In genomic region chr2:180700457-180700856, GRCm38 (mm10) we compare ENCODE assay signal across 9 mouse cellular contexts. TPM values are rescaled to one million over a fixed set of nuclear protein-coding genes. Genes with fewer than 3 reads are reported as not detected.
A peak's percentile ranks its signal among the peaks of the same experiment; 100 is the strongest.
DNase-seq lines count a peak whose midpoint lies in the region; ATAC-seq and TF ChIP-seq lines count a peak whose summit lies in the region.
"Had no signal": no experiment of that assay in that cellular context is flagged by ENCODE, and none has a peak within 500 bp of the region (broad histone marks: within the 10 kb centered on the region; RNA-seq: fewer than 3 reads in every experiment).

No protein-coding gene starts in this region.

- TF ChIP-seq EP300 in stomach, postnatal 0 days (optimal IDR thresholded peaks at IDR 0.05): no peak

- 82% methylated on average over 5 of the region's 5 CpGs for WGBS in neural tube, embryonic 11.5 days
- WGBS in forebrain, postnatal 0 days: 73% methylated on average over 5 of the region's 5 CpGs
- WGBS in limb, embryonic 14.5 days: 77% methylated on average over 5 of the region's 5 CpGs
- WGBS in stomach, postnatal 0 days: 53% methylated on average over 5 of the region's 5 CpGs

- TF ChIP-seq POLR2A in limb, embryonic 14.5 days (IDR thresholded peaks at IDR 0.05; ENCODE audit: borderline replicate concordance, extremely low read depth, insufficient read depth, insufficient read length): no peak

- peaks cover 19% of the 10 kb centered on the region for H3K4me1 ChIP-seq in neural tube, embryonic 11.5 days (ENCODE audit: control insufficient read depth, insufficient read depth, low read length)
- H3K4me1 ChIP-seq in forebrain, postnatal 0 days (ENCODE audit: insufficient read depth): peaks cover 22% of the 10 kb centered on the region
- peaks cover 25% of the 10 kb centered on the region for H3K4me1 ChIP-seq in limb, embryonic 14.5 days (ENCODE audit: control insufficient read depth, insufficient read depth, low read length)
- 0 out of 2 replicates have a peak, but pooled peaks cover 8% of the 10 kb centered on the region for H3K4me1 ChIP-seq in stomach, postnatal 0 days (replicated peaks; ENCODE audit: control insufficient read depth, insufficient read depth)

- peak overlapping the region; percentile 93 for H3K4me2 ChIP-seq in neural tube, embryonic 11.5 days (ENCODE audit: low read depth)
- H3K4me2 ChIP-seq in forebrain, postnatal 0 days (ENCODE audit: low read depth): peak overlapping the region; percentile 84
- H3K4me2 ChIP-seq in limb, embryonic 14.5 days (replicated peaks; ENCODE audit: low read depth, low read length, severe bottlenecking): peak overlapping the region; percentile 94
- H3K4me2 ChIP-seq in stomach, postnatal 0 days (replicated peaks; ENCODE audit: low read depth): peak overlapping the region; percentile 82

- no peak overlapping the region for H3K27ac ChIP-seq in neural tube, embryonic 11.5 days (ENCODE audit: low read depth, low read length)
- no peak overlapping the region for H3K27ac ChIP-seq in forebrain, postnatal 0 days (ENCODE audit: low read depth, low read length)
- no peak overlapping the region for H3K27ac ChIP-seq in limb, embryonic 14.5 days (replicated peaks; ENCODE audit: low read depth, low read length)
- peak overlapping the region; percentile 98; the same call in 1 of the 2 replicates for H3K27ac ChIP-seq in stomach, postnatal 0 days (replicated peaks)

- no peak for ATAC-seq in neural tube, embryonic 11.5 days (ENCODE audit: insufficient read depth, low FRiP score, low TSS enrichment)
- no peak for ATAC-seq in forebrain, postnatal 0 days
- no peak for ATAC-seq in limb, embryonic 14.5 days (ENCODE audit: low FRiP score, low read depth)
- ATAC-seq in stomach, postnatal 0 days (ENCODE audit: low FRiP score, low TSS enrichment): no peak; the same call in 1 of the 2 replicates

- H3K9me3 ChIP-seq in neural tube, embryonic 11.5 days (ENCODE audit: control insufficient read depth, low read length): no peaks in the 10 kb centered on the region
- H3K9me3 ChIP-seq in forebrain, postnatal 0 days (ENCODE audit: low read length): no peaks in the 10 kb centered on the region
- no peaks in the 10 kb centered on the region for H3K9me3 ChIP-seq in limb, embryonic 14.5 days (ENCODE audit: control insufficient read depth, low read length)
- H3K9me3 ChIP-seq in stomach, postnatal 0 days (ENCODE audit: control insufficient read depth, low read length): no peaks in the 10 kb centered on the region

- H3K9ac ChIP-seq in neural tube, embryonic 11.5 days (ENCODE audit: low read length): 0 out of 2 replicates have a peak overlapping the region, but pooled peaks have one; percentile 15
- H3K9ac ChIP-seq in forebrain, postnatal 0 days: peak overlapping the region; percentile 98; the same call in 1 of the 2 replicates
- H3K9ac ChIP-seq in limb, embryonic 14.5 days (ENCODE audit: low read depth, low read length, severe bottlenecking): peak overlapping the region; percentile 97
- H3K9ac ChIP-seq in stomach, postnatal 0 days (ENCODE audit: low read length): peak overlapping the region; percentile 99

- H3K27me3 ChIP-seq in neural tube, embryonic 11.5 days (ENCODE audit: control insufficient read depth, insufficient read depth, low read length): no peaks in the 10 kb centered on the region
- no peaks in the 10 kb centered on the region for H3K27me3 ChIP-seq in forebrain, postnatal 0 days (ENCODE audit: insufficient read depth, low read length)
- H3K27me3 ChIP-seq in limb, embryonic 14.5 days (ENCODE audit: control insufficient read depth, insufficient read depth, low read length): no peaks in the 10 kb centered on the region
- no peaks in the 10 kb centered on the region for H3K27me3 ChIP-seq in stomach, postnatal 0 days (ENCODE audit: control insufficient read depth, insufficient read depth, low read length)

- TF ChIP-seq CTCF in forebrain, postnatal 0 days (IDR thresholded peaks at IDR 0.05; ENCODE audit: low read depth): no peak
- no peak for TF ChIP-seq CTCF in stomach, postnatal 0 days (IDR thresholded peaks at IDR 0.05; ENCODE audit: low read depth)

- no peak for DNase-seq in neural tube, embryonic 11.5 days (ENCODE audit: low spot score)
- no peak for DNase-seq in neural tube, embryonic 10.5 days (ENCODE audit: extremely low spot score, low spot score)
- no peak for DNase-seq in forebrain, postnatal 0 days
- DNase-seq in limb, embryonic 14.5 days (ENCODE audit: low spot score): no peak
- DNase-seq in stomach, postnatal 0 days (ENCODE audit: low spot score): peak; percentile 27
- DNase-seq in gastrocnemius, postnatal 36 days: no peak
- DNase-seq in cerebellum, postnatal 10 days: no peak
- DNase-seq in urinary bladder, postnatal 25 days (ENCODE audit: low spot score): no peak
- DNase-seq: adrenal gland, postnatal 10 days had no signal

- no peaks in the 10 kb centered on the region for H3K36me3 ChIP-seq in neural tube, embryonic 11.5 days (ENCODE audit: control insufficient read depth, insufficient read depth, low read length)
- H3K36me3 ChIP-seq in forebrain, postnatal 0 days (ENCODE audit: insufficient read depth): no peaks in the 10 kb centered on the region
- no peaks in the 10 kb centered on the region for H3K36me3 ChIP-seq in limb, embryonic 14.5 days (ENCODE audit: control insufficient read depth, insufficient read depth, low read length)
- H3K36me3 ChIP-seq in stomach, postnatal 0 days (ENCODE audit: control insufficient read depth, insufficient read depth, low read length): no peaks in the 10 kb centered on the region

- intact Hi-C loops in gastrocnemius, postnatal 36 days (cut with DNase I): no loop called here

- H3K4me3 ChIP-seq in neural tube, embryonic 11.5 days (ENCODE audit: low read depth, low read length): peak overlapping the region; percentile 90
- H3K4me3 ChIP-seq in forebrain, postnatal 0 days (ENCODE audit: low read depth, low read length): peak overlapping the region; percentile 72
- H3K4me3 ChIP-seq in limb, embryonic 14.5 days (replicated peaks; ENCODE audit: low read length): peak overlapping the region; percentile 93
- peak overlapping the region; percentile 92 for H3K4me3 ChIP-seq in stomach, postnatal 0 days (ENCODE audit: low read depth, low read length)

RNA-seq across cellular contexts. Expression of gene Dido1, which starts 9.3 kb away (rescaled TPM):
- 31.5 and 32.5 TPM in 2 replicates for polyA plus RNA-seq in neural tube, embryonic 11.5 days (2014; fragmentation: Nextera tagmentation; extraction: Ambion mirVana)
- 41.2 and 50.2 TPM in 2 replicates for total RNA-seq in forebrain, postnatal 0 days (2014; rRNA removed)
- polyA plus RNA-seq in forebrain, postnatal 0 days (2015; fragmentation: Nextera tagmentation; extraction: Ambion mirVana): 12.2 and 17.6 TPM in 2 replicates
- polyA plus RNA-seq in limb, embryonic 14.5 days (2012; rRNA removed): 28.9 and 39.7 TPM in 2 replicates
- polyA plus RNA-seq in limb, embryonic 14.5 days (2014; fragmentation: Nextera tagmentation; extraction: Ambion mirVana): 26.4 and 31.4 TPM in 2 replicates
- polyA plus RNA-seq in stomach, postnatal 0 days (2015; fragmentation: Nextera tagmentation; extraction: Ambion mirVana): 7.4 and 9.7 TPM in 2 replicates
- total RNA-seq in gastrocnemius, postnatal 36 days (2021): 10 to 100 TPM; 14.3 to 17.5 TPM

RNA-seq across cellular contexts. Expression of gene Gid8, which starts 9.5 kb away (rescaled TPM):
- polyA plus RNA-seq in neural tube, embryonic 11.5 days (2014; fragmentation: Nextera tagmentation; extraction: Ambion mirVana): 59.9 and 66.0 TPM in 2 replicates
- 49.8 and 69.9 TPM in 2 replicates for total RNA-seq in forebrain, postnatal 0 days (2014; rRNA removed)
- polyA plus RNA-seq in forebrain, postnatal 0 days (2015; fragmentation: Nextera tagmentation; extraction: Ambion mirVana): 43.6 and 50.6 TPM in 2 replicates
- polyA plus RNA-seq in limb, embryonic 14.5 days (2012; rRNA removed): 58.9 and 64.0 TPM in 2 replicates
- 69.9 and 71.9 TPM in 2 replicates for polyA plus RNA-seq in limb, embryonic 14.5 days (2014; fragmentation: Nextera tagmentation; extraction: Ambion mirVana)
- polyA plus RNA-seq in stomach, postnatal 0 days (2015; fragmentation: Nextera tagmentation; extraction: Ambion mirVana): 59.6 and 60.7 TPM in 2 replicates
- 10 to 100 TPM; 32.1 to 33.8 TPM for total RNA-seq in gastrocnemius, postnatal 36 days (2021)

RNA-seq across cellular contexts. Expression of gene Slc17a9, which starts 24.6 kb away (rescaled TPM):
- 0.42 TPM in 2 replicates for polyA plus RNA-seq in neural tube, embryonic 11.5 days (2014; fragmentation: Nextera tagmentation; extraction: Ambion mirVana)
- total RNA-seq in forebrain, postnatal 0 days (2014; rRNA removed): 0.10 and 0.38 TPM in 2 replicates
- 0.10 and 0.19 TPM in 2 replicates for polyA plus RNA-seq in forebrain, postnatal 0 days (2015; fragmentation: Nextera tagmentation; extraction: Ambion mirVana)
- polyA plus RNA-seq in limb, embryonic 14.5 days (2012; rRNA removed): 3.4 and 5.9 TPM in 2 replicates
- polyA plus RNA-seq in limb, embryonic 14.5 days (2014; fragmentation: Nextera tagmentation; extraction: Ambion mirVana): 1.7 and 2.2 TPM in 2 replicates
- 3.0 and 3.6 TPM in 2 replicates for polyA plus RNA-seq in stomach, postnatal 0 days (2015; fragmentation: Nextera tagmentation; extraction: Ambion mirVana)
- under 1 TPM in 1 of 2 experiments, not detected in 1; 0.33 TPM for total RNA-seq in gastrocnemius, postnatal 36 days (2021)

RNA-seq across cellular contexts. Expression of gene Tcfl5, which starts 57.9 kb away (rescaled TPM):
- 0.30 and 0.81 TPM in 2 replicates for polyA plus RNA-seq in neural tube, embryonic 11.5 days (2014; fragmentation: Nextera tagmentation; extraction: Ambion mirVana)
- total RNA-seq in forebrain, postnatal 0 days (2014; rRNA removed): 5.3 and 5.9 TPM in 2 replicates
- polyA plus RNA-seq in forebrain, postnatal 0 days (2015; fragmentation: Nextera tagmentation; extraction: Ambion mirVana): 0.88 and 1.2 TPM in 2 replicates
- 1.8 and 2.0 TPM in 2 replicates for polyA plus RNA-seq in limb, embryonic 14.5 days (2012; rRNA removed)
- 0.70 and 0.98 TPM in 2 replicates for polyA plus RNA-seq in limb, embryonic 14.5 days (2014; fragmentation: Nextera tagmentation; extraction: Ambion mirVana)
- polyA plus RNA-seq in stomach, postnatal 0 days (2015; fragmentation: Nextera tagmentation; extraction: Ambion mirVana): 0.05 and 0.22 TPM in 2 replicates
- total RNA-seq in gastrocnemius, postnatal 36 days (2021): not detected

Comparison
In these comparisons a context has a peak if more than half of its experiments do, and no peak if none do; other contexts are left out.
1. H3K9ac ChIP-seq: peak in every context shown above with its lines; median percentile 99 in stomach, postnatal 0 days; 98 in forebrain, postnatal 0 days; 97 in limb, embryonic 14.5 days; 15 in neural tube, embryonic 11.5 days.